Mouse (Mus musculus) left cerebral cortex, postnatal 4 days (tissue): ENCODE results near the gene Scyl1. TPM values are rescaled to one million over a fixed set of nuclear protein-coding genes. Genes with fewer than 3 reads are reported as not detected.
"Not testable (repeated sequence)": the region's sequence is repeated elsewhere in the genome, so short reads cannot be mapped to it uniquely, and the experiment has no call there.

Source experiments
- DNase-seq: peaks from one replicate; pipeline ENCODE4 v3.0.0-alpha.2; 2022
- intact Hi-C: fragments of 180-260 bp; cut with DNase I; formaldehyde crosslinking; loops from one replicate; pipeline ENCODE4 v1.15.1; 2025
- total RNA-seq, 2 experiments: library from RNA; stranded (reverse); gene quantifications; 2 replicates each; pipeline ENCODE4 v1.2.3; 2021

Scyl1 gene
- total RNA-seq = 10 to 100 TPM; 81.7 to 81.8 TPM

GRCm38 (mm10) chr19:5770925-5771860 is at the start of gene Scyl1:
Gene Scyl1, minus strand, starts transcription at chr19:5771419.
- intact Hi-C loops = loop anchor here (10.0 kb wide), 1 partner anchor 56 kb away; no protein-coding TSS in a partner anchor
- peak; percentile 95 for DNase-seq

- no peak for DNase-seq
- intact Hi-C loops = no loop called here
These were observed 48.3 kb upstream of the Scyl1 start for GRCm38 (mm10) chr19:5819549-5819948.

DNA sequence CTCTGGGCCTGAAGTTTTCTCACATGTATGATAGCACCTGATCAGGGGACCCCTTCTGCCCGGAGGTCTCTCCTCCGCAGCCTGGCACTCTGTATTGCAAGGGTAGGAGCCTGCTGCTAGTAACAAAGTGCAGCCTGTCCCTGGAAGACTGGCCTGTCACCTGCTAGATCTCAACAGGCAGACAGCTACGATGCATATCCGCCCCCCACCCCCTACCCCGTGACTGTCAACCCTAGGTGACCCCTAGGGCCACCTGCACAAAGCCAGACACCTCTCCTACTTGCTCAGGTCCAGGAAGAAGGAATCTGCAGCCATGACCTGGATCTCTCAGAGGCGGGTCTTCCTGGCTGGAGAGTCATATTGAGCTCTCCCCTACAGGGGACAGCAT is 47.4 kb upstream of the Scyl1 start:
- DNase-seq = no peak
- intact Hi-C loops = no loop called here

GRCm38 (mm10) chr19:5817703-5818589 is 46.7 kb upstream of the Scyl1 start:
- DNase-seq = peak; percentile 85
- intact Hi-C loops = no loop called here

DNA sequence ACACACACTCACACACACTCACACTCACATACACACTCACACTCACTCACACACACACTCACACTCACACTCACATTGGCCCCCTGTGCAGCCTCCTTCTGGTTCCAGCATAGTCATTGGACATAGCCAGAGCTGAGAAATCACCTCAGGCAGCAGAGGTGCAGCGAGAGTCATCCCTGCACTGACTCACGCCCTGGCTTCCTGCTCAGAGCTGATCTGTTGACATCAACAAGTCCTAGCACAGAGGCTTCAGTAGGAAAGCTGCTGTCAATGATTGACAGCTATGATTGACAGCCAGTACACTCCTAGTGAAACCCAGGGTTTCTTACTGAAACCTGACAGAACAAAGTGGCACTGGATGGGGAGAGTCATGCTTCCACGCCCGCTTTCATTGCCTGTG is 44.7 kb upstream of the Scyl1 start:
- intact Hi-C loops = no loop called here
- no peak for DNase-seq

DNA sequence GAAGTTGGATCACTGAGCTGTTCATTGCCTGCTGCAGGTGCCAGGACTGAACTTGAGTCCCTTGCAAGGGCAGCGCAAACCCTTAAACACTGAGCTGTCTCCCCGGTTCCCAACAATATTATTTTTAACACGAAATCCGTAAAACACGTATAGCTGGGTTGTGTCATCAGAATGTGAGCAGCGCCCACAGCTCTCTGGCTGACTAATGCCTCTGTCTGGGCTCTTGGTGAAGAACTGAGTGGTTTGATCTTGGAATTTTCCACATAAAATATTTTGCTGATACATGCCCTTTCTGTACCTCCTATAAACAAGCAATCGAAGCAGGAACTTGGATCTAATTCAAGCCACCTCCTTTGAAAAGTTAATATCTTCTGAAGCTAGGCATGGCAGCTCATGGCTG is 43.8 kb upstream of the Scyl1 start:
- intact Hi-C loops = no loop called here
- no peak for DNase-seq

DNA sequence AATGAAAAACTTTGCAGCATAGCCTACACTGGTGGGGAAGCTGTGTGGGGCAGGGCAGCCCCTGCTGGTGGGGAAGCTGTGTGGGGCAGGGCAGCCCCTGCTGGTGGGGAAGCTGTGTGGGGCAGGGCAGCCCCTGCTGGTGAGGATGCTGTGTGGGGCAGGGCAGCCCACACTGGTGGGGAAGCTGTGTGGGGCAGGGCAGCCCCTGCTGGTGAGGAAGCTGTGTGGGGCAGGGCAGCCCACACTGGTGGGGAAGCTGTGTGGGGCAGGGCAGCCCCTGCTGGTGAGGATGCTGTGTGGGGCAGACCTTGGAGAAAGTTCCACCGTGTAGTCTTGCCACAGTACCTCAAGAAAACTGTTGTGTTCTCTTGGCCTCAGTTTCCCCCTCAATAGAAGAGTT is 42.8 kb upstream of the Scyl1 start:
- intact Hi-C loops, DNase-seq: not testable (repeated sequence)

- DNase-seq = no peak
- intact Hi-C loops = no loop called here
These were observed 42.3 kb upstream of the Scyl1 start for GRCm38 (mm10) chr19:5813567-5813966.

GRCm38 (mm10) chr19:5811771-5812504 is 40.7 kb upstream of the Scyl1 start:
- peak; percentile 86 for DNase-seq
- intact Hi-C loops = no loop called here

DNA sequence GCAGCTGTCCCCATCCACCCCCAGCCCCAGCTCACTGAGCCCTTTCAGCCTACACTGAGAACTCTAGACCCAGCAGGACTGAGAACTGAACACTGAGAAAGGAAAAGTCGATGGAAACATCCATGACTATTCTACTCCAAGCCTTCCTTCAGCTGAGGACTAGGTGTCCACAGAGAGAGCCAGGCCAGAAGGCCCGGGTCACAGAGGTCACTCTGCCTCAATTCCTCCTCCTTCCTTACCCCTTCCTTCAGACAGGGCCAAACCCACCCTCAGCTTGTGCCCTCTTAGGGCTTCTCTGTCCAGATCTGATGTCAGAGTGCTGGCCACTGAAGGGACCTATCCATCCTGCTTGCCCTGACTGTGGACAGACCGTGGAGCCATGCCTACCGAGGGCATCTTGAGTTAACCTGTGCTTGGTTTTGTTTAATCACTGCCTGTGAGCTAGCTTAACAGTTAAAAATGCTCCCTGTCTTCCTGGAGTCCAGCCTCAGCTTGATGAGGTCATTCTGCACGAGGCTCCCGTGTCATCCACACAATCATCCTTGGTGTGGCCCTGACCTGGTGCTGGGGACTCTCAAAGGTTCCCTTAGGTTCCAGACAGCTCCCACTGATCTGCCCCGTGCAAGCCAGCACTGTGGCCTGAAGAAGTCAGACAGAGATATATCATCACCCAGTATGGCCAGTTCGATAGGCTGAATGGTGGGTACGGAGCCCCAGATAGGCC is 39.8 kb upstream of the Scyl1 start:
- DNase-seq = no peak

GRCm38 (mm10) chr19:5810103-5810839 is 39.1 kb upstream of the Scyl1 start:
- no peak for DNase-seq
- intact Hi-C loops = no loop called here

More for the DNA sequence above, 39.8 kb upstream of the Scyl1 start:
- intact Hi-C loops = no loop called here

DNA sequence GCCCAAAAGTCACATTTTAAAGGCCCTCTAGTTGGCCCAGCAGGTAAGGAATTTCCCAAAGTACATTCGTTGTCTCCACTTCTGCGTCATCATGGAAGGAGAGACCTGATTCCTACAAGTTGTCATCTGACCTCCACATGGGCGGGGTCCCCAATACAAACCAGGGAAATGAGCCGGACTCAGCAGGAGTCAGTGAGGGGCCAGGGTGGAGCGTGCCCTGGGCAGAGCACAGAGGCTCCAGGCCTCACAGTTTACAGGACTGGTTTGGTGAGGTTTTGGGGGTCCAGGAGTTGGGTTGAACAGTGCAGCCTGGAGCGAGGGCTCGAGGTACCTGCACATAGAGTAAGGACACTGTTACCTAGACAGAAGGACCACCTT is 38.5 kb upstream of the Scyl1 start:
- DNase-seq = no peak
- intact Hi-C loops = no loop called here

DNA sequence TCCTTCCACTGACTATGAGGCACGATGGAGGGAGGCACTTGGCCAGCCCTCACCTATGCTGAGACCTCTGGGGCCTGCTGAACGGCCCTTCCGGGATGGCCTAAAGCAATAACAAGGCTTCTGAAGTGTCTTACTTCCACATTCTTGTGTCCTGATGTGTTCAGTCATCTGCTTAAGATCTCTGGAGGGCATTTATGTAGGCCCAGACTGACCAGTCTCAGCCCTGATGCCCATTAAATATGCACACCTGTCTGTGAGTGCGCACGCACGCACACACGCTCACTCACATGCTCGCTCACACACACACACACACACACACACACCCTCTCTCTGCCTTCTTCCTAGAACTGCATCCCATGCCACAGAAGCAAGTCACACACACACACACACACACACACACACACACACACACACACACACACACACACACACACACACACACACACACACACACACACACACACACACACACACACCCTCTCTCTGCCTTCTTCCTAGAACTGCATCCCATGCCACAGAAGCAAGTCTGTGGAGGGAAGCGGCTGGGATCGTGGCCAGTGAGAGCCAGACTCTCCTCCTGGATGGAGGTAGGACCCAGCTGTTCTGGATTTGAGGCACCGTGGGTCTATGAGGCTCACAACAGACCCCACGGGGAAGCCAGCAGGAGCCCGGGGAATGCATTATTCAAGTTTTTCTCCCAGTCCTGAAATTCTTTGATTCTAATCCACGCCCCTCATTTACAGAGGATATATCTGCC is 37.9 kb upstream of the Scyl1 start:
- intact Hi-C loops = no loop called here
- no peak for DNase-seq

GRCm38 (mm10) chr19:5807740-5808139 is 36.5 kb upstream of the Scyl1 start:
- intact Hi-C loops = no loop called here

DNA sequence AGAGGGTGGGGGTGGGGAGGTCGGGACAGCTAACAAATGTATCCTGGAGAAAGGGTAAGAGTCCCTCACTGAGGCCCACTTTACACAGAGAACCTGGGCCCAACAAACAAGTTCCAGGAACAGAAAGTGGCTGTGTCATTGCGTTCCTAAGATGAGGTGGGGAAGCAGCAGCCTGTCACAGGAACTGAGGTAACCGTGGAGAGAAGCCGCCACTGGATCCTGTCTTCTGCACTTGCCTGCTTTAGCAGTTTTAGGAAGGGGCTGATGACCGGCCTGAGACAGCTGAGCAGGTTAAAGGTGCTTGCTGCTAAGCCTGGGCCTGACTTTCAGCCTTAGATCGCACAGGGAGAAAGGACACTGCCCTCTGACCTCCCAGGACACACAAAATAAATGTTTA is 35.6 kb upstream of the Scyl1 start:
- DNase-seq = no peak
- intact Hi-C loops = no loop called here

More at GRCm38 (mm10) chr19:5807740-5808139, 36.5 kb upstream of the Scyl1 start:
- no peak for DNase-seq

- intact Hi-C loops = no loop called here
- no peak for DNase-seq
These were observed 35.0 kb upstream of the Scyl1 start for GRCm38 (mm10) chr19:5806051-5806808.

- intact Hi-C loops = no loop called here
- DNase-seq = no peak
These were observed 33.2 kb upstream of the Scyl1 start for GRCm38 (mm10) chr19:5804371-5804899.

GRCm38 (mm10) chr19:5803881-5804279 is 32.7 kb upstream of the Scyl1 start:
- intact Hi-C loops = no loop called here
- no peak for DNase-seq
